Mouse (Mus musculus): ENCODE measurements around the gene Tox2.

GRCm38 (mm10) chr2:163353731-163354130 lies 150.8 kb downstream of the Tox2 start:
- TF ChIP-seq CTCF (IDR thresholded peaks at IDR 0.05; ENCODE audit: control insufficient read depth, insufficient read depth, insufficient replicate concordance, low read depth, low read length) = no peak
- no peak for TF ChIP-seq POLR2A (IDR thresholded peaks at IDR 0.05; ENCODE audit: control insufficient read depth, low read depth, low read length)
